ENCODE assay signal across 36 mouse cellular contexts in the genomic region with DNA sequence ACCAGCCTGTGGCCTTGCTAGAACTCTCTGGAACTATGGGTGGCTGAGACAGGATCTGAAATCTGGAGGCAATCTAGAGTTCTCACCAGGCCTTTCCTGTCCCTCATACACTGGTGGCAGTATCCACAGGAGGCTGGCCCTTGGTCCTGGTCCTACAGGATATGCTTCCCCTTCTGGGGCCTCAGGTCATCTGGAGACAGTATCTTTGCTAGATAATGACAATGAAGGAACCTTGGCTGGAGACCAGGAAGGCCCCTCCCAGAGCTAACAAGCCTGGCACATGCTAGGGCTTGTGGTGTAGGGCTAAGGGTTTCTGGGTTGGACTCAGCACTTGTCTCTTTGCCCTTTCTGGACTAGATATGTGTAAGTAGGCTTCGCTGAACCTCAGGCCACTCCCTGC. TPM values are rescaled to one million over a fixed set of nuclear protein-coding genes. Genes with fewer than 3 reads are reported as not detected.
"Had no signal": no experiment of that assay in that cellular context is flagged by ENCODE, and none has a peak within 500 bp of the region (broad histone marks: within the 10 kb centered on the region; RNA-seq: fewer than 3 reads in every experiment).

No protein-coding gene starts in this region.

- DNase-seq: gastrocnemius, postnatal 14 days; gastrocnemius, postnatal 36 days; heart, adult 11 months; heart, postnatal 14 days; heart, postnatal 36 days; kidney, adult 11 months; kidney, adult 2 months; kidney, adult 9 months; kidney, postnatal 14 days; kidney, postnatal 36 days; layer of hippocampus, adult 9-11 months; layer of hippocampus, postnatal 36 days; left cerebral cortex, postnatal 4 days; liver; liver, embryonic 13.5 days had no signal

- ATAC-seq: hindbrain, postnatal 0 days; intestine, embryonic 16.5 days had no signal

- H3K9me3 ChIP-seq: heart, embryonic 10.5 days; heart, embryonic 13.5 days; heart, embryonic 15.5 days; hindbrain, embryonic 13.5 days; hindbrain, embryonic 15.5 days; kidney, embryonic 15.5 days; limb, embryonic 12.5 days; liver, embryonic 13.5 days had no signal

- H3K4me3 ChIP-seq: heart, embryonic 10.5 days; heart, embryonic 13.5 days; heart, embryonic 15.5 days; hindbrain, embryonic 13.5 days; hindbrain, embryonic 15.5 days; kidney, embryonic 15.5 days; limb, embryonic 12.5 days; liver, embryonic 13.5 days had no signal

- H3K36me3 ChIP-seq: heart, embryonic 10.5 days; heart, embryonic 13.5 days; heart, embryonic 15.5 days; hindbrain, embryonic 13.5 days; hindbrain, embryonic 15.5 days; kidney, embryonic 15.5 days; limb, embryonic 12.5 days; liver, embryonic 13.5 days had no signal

- H3K27ac ChIP-seq: heart, embryonic 10.5 days; heart, embryonic 13.5 days; heart, embryonic 15.5 days; hindbrain, embryonic 13.5 days; hindbrain, embryonic 15.5 days; hindbrain, postnatal 0 days; kidney, embryonic 15.5 days; kidney, postnatal 0 days; limb, embryonic 12.5 days; liver, embryonic 13.5 days had no signal

- H3K9ac ChIP-seq: heart, embryonic 13.5 days; heart, embryonic 15.5 days; hindbrain, embryonic 13.5 days; hindbrain, embryonic 15.5 days; kidney, embryonic 15.5 days; limb, embryonic 12.5 days; liver, embryonic 13.5 days had no signal

- H3K4me1 ChIP-seq: liver, embryonic 13.5 days had no signal

RNA-seq across cellular contexts. Expression of a gene that starts 35.2 kb away (rescaled TPM):
- total RNA-seq: gastrocnemius, adult 18-20 months; gastrocnemius, adult 8-10 months; gastrocnemius, postnatal 14 days; heart, adult 8-10 months; heart, postnatal 14 days; heart, postnatal 36 days; hematopoietic stem cell, adult 5-6 weeks; hindbrain, postnatal 0 days; left cerebral cortex, adult 18-20 months; left cerebral cortex, postnatal 4 days had no signal
- polyA plus RNA-seq: heart, embryonic 10.5 days; heart, embryonic 13.5 days; heart, embryonic 15.5 days; heart, postnatal 0 days; hindbrain, embryonic 11.5 days; hindbrain, embryonic 13.5 days; hindbrain, embryonic 15.5 days; limb, embryonic 12.5 days; limb, embryonic 14.5 days had no signal

RNA-seq across cellular contexts. Expression of a gene that starts 40.9 kb away (rescaled TPM):
- total RNA-seq: heart, postnatal 36 days; hematopoietic stem cell, adult 5-6 weeks; hindbrain, postnatal 0 days; left cerebral cortex, adult 18-20 months; left cerebral cortex, postnatal 25 days had no signal
- polyA plus RNA-seq: heart, postnatal 0 days; hindbrain, embryonic 13.5 days; hindbrain, postnatal 0 days; intestine, embryonic 14.5 days; intestine, embryonic 16.5 days; large intestine, adult 2 months; liver, embryonic 13.5 days had no signal
